Mouse (Mus musculus): ENCODE measurements around the gene Robo1. TPM values are rescaled to one million over a fixed set of nuclear protein-coding genes. Genes with fewer than 3 reads are reported as not detected.

The Robo1 gene
- polyA plus RNA-seq, 1 experiment, result 3.5 TPM

- no peak overlapping the region for H3K4me3 ChIP-seq (ENCODE audit: control insufficient read depth, low read depth, low read length)
- H3K27ac ChIP-seq (ENCODE audit: control insufficient read depth, insufficient read depth, low read depth, low read length), result no peak overlapping the region
- H3K27me3 ChIP-seq (ENCODE audit: control insufficient read depth, insufficient read depth, low read length), result no peaks in the 10 kb centered on the region
Observed at GRCm38 (mm10) chr16:72854809-72855503, 546.9 kb downstream of the Robo1 start.

GRCm38 (mm10) chr16:72861707-72862277 lies 553.7 kb downstream of the Robo1 start:
- Histone ChIP-seq H3K4me3 (ENCODE audit: control insufficient read depth, low read depth, low read length) (no peak overlapping the region), H3K36me3 (ENCODE audit: control insufficient read depth, insufficient read depth, low read length) (no peaks in the 10 kb centered on the region), H3K27ac (ENCODE audit: control insufficient read depth, insufficient read depth, low read depth, low read length) (no peak overlapping the region), H3K4me1 (ENCODE audit: control insufficient read depth, insufficient read depth, low read length) (no peaks in the 10 kb centered on the region), H3K27me3 (ENCODE audit: control insufficient read depth, insufficient read depth, low read length) (no peaks in the 10 kb centered on the region)
- TF ChIP-seq CTCF (IDR thresholded peaks at IDR 0.05; ENCODE audit: control insufficient read depth, insufficient read depth, insufficient replicate concordance, low read depth, low read length), result no peak

More at GRCm38 (mm10) chr16:72854809-72855503, 546.9 kb downstream of the Robo1 start:
- Histone ChIP-seq H3K36me3 (ENCODE audit: control insufficient read depth, insufficient read depth, low read length) (no peaks in the 10 kb centered on the region), H3K4me1 (ENCODE audit: control insufficient read depth, insufficient read depth, low read length) (no peaks in the 10 kb centered on the region)
- TF ChIP-seq POLR2A (IDR thresholded peaks at IDR 0.05; ENCODE audit: control insufficient read depth, low read depth, low read length), result no peak
- TF ChIP-seq CTCF (IDR thresholded peaks at IDR 0.05; ENCODE audit: control insufficient read depth, insufficient read depth, insufficient replicate concordance, low read depth, low read length), result no peak

- Histone ChIP-seq H3K27me3 (ENCODE audit: control insufficient read depth, insufficient read depth, low read length) (no peaks in the 10 kb centered on the region), H3K27ac (ENCODE audit: control insufficient read depth, insufficient read depth, low read depth, low read length) (no peak overlapping the region), H3K4me3 (ENCODE audit: control insufficient read depth, low read depth, low read length) (no peak overlapping the region), H3K4me1 (ENCODE audit: control insufficient read depth, insufficient read depth, low read length) (no peaks in the 10 kb centered on the region), H3K36me3 (ENCODE audit: control insufficient read depth, insufficient read depth, low read length) (no peaks in the 10 kb centered on the region)
- no peak for TF ChIP-seq CTCF (IDR thresholded peaks at IDR 0.05; ENCODE audit: control insufficient read depth, insufficient read depth, insufficient replicate concordance, low read depth, low read length)
- TF ChIP-seq POLR2A (IDR thresholded peaks at IDR 0.05; ENCODE audit: control insufficient read depth, low read depth, low read length), result no peak
Observed at GRCm38 (mm10) chr16:72866011-72866410, 557.9 kb downstream of the Robo1 start.

GRCm38 (mm10) chr16:72874934-72875732 lies 567.0 kb downstream of the Robo1 start:
- no peaks in the 10 kb centered on the region for H3K27me3 ChIP-seq (ENCODE audit: control insufficient read depth, insufficient read depth, low read length)
- TF ChIP-seq POLR2A (IDR thresholded peaks at IDR 0.05; ENCODE audit: control insufficient read depth, low read depth, low read length) (no peak), CTCF (IDR thresholded peaks at IDR 0.05; ENCODE audit: control insufficient read depth, insufficient read depth, insufficient replicate concordance, low read depth, low read length) (no peak)

GRCm38 (mm10) chr16:72888108-72888507 lies 580.0 kb downstream of the Robo1 start:
- no peak overlapping the region for H3K4me3 ChIP-seq (ENCODE audit: control insufficient read depth, low read depth, low read length)
- no peak overlapping the region for H3K27ac ChIP-seq (ENCODE audit: control insufficient read depth, insufficient read depth, low read depth, low read length)
- H3K27me3 ChIP-seq (ENCODE audit: control insufficient read depth, insufficient read depth, low read length), result no peaks in the 10 kb centered on the region
- no peaks in the 10 kb centered on the region for H3K4me1 ChIP-seq (ENCODE audit: control insufficient read depth, insufficient read depth, low read length)
- no peaks in the 10 kb centered on the region for H3K36me3 ChIP-seq (ENCODE audit: control insufficient read depth, insufficient read depth, low read length)
- TF ChIP-seq POLR2A (IDR thresholded peaks at IDR 0.05; ENCODE audit: control insufficient read depth, low read depth, low read length) (no peak), CTCF (IDR thresholded peaks at IDR 0.05; ENCODE audit: control insufficient read depth, insufficient read depth, insufficient replicate concordance, low read depth, low read length) (no peak)

More at GRCm38 (mm10) chr16:72874934-72875732, 567.0 kb downstream of the Robo1 start:
- no peaks in the 10 kb centered on the region for H3K36me3 ChIP-seq (ENCODE audit: control insufficient read depth, insufficient read depth, low read length)
- H3K4me3 ChIP-seq (ENCODE audit: control insufficient read depth, low read depth, low read length), result no peak overlapping the region
- no peak overlapping the region for H3K27ac ChIP-seq (ENCODE audit: control insufficient read depth, insufficient read depth, low read depth, low read length)
- H3K4me1 ChIP-seq (ENCODE audit: control insufficient read depth, insufficient read depth, low read length), result no peaks in the 10 kb centered on the region

- Histone ChIP-seq H3K4me1 (ENCODE audit: control insufficient read depth, insufficient read depth, low read length) (no peaks in the 10 kb centered on the region; the same call in 1 of the 2 replicates), H3K36me3 (ENCODE audit: control insufficient read depth, insufficient read depth, low read length) (no peaks in the 10 kb centered on the region), H3K4me3 (ENCODE audit: control insufficient read depth, low read depth, low read length) (no peak overlapping the region), H3K27ac (ENCODE audit: control insufficient read depth, insufficient read depth, low read depth, low read length) (no peak overlapping the region), H3K27me3 (ENCODE audit: control insufficient read depth, insufficient read depth, low read length) (no peaks in the 10 kb centered on the region)
- no peak for TF ChIP-seq POLR2A (IDR thresholded peaks at IDR 0.05; ENCODE audit: control insufficient read depth, low read depth, low read length)
- TF ChIP-seq CTCF (IDR thresholded peaks at IDR 0.05; ENCODE audit: control insufficient read depth, insufficient read depth, insufficient replicate concordance, low read depth, low read length), result no peak
Observed at GRCm38 (mm10) chr16:72889401-72889800, 581.3 kb downstream of the Robo1 start.

GRCm38 (mm10) chr16:72897125-72897524 lies 589.0 kb downstream of the Robo1 start:
- Histone ChIP-seq H3K27me3 (ENCODE audit: control insufficient read depth, insufficient read depth, low read length) (no peaks in the 10 kb centered on the region), H3K4me3 (ENCODE audit: control insufficient read depth, low read depth, low read length) (no peak overlapping the region), H3K36me3 (ENCODE audit: control insufficient read depth, insufficient read depth, low read length) (no peaks in the 10 kb centered on the region), H3K27ac (ENCODE audit: control insufficient read depth, insufficient read depth, low read depth, low read length) (no peak overlapping the region), H3K4me1 (ENCODE audit: control insufficient read depth, insufficient read depth, low read length) (peaks cover 3% of the 10 kb centered on the region)
- no peak for TF ChIP-seq POLR2A (IDR thresholded peaks at IDR 0.05; ENCODE audit: control insufficient read depth, low read depth, low read length)
- TF ChIP-seq CTCF (IDR thresholded peaks at IDR 0.05; ENCODE audit: control insufficient read depth, insufficient read depth, insufficient replicate concordance, low read depth, low read length), result no peak
